Mouse (Mus musculus): ENCODE measurements around the gene Tube1. TPM values are rescaled to one million over a fixed set of nuclear protein-coding genes. Genes with fewer than 3 reads are reported as not detected.

Tube1 gene
- polyA plus RNA-seq, 1 experiment from 2014 or later: 20.5 TPM

DNA sequence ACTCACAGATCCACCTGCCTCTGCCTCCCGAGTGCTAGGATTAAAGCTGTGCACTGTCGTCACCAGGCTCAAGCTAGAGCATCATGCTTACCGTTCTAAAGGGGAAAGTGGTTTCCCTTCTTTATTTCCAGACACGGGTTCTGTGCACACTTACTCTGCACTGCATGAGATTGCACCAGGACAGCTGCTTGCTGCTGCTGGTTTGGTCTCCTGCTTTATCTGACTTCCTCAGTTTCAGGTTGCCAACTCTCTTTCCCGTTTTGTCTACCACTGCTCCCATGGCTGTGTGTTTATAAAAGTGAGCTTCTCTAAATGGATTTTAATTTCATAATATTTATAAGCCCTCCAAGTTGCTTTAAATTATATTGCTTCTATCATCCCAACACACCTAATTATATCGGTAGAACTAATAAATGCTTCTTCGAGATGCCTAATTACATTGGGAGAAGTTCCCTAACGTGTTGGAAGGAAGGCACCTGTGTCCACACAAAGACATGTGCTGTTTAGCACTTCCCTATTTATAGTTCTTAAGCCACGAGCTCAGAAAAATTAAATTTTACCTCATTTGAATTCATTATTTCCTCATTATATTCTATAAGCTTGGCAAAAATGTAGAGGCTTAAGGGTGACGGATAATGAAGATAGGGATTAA is 24.8 kb upstream of the Tube1 start:
- no peak overlapping the region for H3K9ac ChIP-seq
- no peak overlapping the region for H3K4me3 ChIP-seq (ENCODE audit: low read depth, low read length)
- no peak overlapping the region for H3K4me2 ChIP-seq
- H3K9me3 ChIP-seq (ENCODE audit: low read depth, low read length): no peaks in the 10 kb centered on the region
- no peak overlapping the region for H3K27ac ChIP-seq (ENCODE audit: low read depth)
- no peak for ATAC-seq (ENCODE audit: insufficient read depth)
- DNase-seq: no peak
- WGBS: 50% methylated on average over 10 of the region's 10 CpGs
- H3K36me3 ChIP-seq (ENCODE audit: insufficient read depth): peaks cover 53% of the 10 kb centered on the region; the same call in 1 of the 2 replicates
- no peaks in the 10 kb centered on the region for H3K4me1 ChIP-seq (ENCODE audit: insufficient read depth)
- no peaks in the 10 kb centered on the region for H3K27me3 ChIP-seq (ENCODE audit: insufficient read depth, low read length)
- no peak for TF ChIP-seq CTCF (IDR thresholded peaks at IDR 0.05; ENCODE audit: low read depth)

DNA sequence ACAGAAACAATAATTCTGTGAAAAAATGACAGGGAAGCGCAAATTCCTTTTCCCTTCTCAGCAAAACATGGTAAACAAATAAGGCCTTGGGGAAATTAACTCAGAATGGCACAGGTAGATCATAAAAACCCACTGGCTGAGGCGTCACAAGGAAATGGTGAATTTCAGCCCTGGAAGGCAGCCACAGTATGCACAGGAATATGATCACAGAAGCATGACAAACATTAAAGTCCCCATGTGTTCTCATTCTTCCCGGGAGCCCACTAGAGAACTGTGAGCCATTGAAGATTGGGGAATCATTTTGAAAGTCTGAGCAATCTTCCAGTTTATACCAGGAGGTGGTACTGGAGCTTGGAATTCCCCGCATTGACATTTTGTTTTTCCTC is 24.3 kb upstream of the Tube1 start:
- H3K9me3 ChIP-seq (ENCODE audit: low read depth, low read length): no peaks in the 10 kb centered on the region
- TF ChIP-seq CTCF (IDR thresholded peaks at IDR 0.05; ENCODE audit: low read depth): no peak
- WGBS: 48% methylated on average over 4 of the region's 4 CpGs
- H3K36me3 ChIP-seq (ENCODE audit: insufficient read depth): peaks cover 51% of the 10 kb centered on the region; the same call in 1 of the 2 replicates
- no peaks in the 10 kb centered on the region for H3K27me3 ChIP-seq (ENCODE audit: insufficient read depth, low read length)
- H3K4me3 ChIP-seq (ENCODE audit: low read depth, low read length): no peak overlapping the region
- H3K9ac ChIP-seq: no peak overlapping the region
- no peaks in the 10 kb centered on the region for H3K4me1 ChIP-seq (ENCODE audit: insufficient read depth)
- H3K4me2 ChIP-seq: no peak overlapping the region
- no peak for DNase-seq
- no peak overlapping the region for H3K27ac ChIP-seq (ENCODE audit: low read depth)
- ATAC-seq (ENCODE audit: insufficient read depth): no peak

DNA sequence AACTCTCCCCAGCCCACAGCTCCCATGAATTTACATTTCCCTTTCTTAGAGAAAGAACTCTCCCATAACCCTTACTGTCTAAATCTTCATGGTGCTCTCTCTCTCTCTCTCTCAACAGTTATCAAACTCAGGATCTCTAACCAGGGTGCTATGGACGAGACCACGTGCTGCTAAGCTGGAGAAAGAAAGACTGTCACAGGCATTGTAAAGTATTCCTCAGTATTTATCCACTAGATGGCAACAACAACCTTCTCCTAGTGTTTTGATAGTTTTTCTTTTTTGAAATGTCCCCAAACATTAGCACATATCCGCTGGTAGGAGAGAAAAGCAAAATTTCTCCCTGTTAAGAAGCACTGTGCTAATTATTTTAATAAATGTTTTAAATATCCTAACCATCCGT is 12.4 kb upstream of the Tube1 start:
- Histone ChIP-seq H3K4me2 (no peak overlapping the region), H3K4me3 (ENCODE audit: low read depth, low read length) (no peak overlapping the region), H3K9ac (no peak overlapping the region), H3K27ac (ENCODE audit: low read depth) (no peak overlapping the region), H3K36me3 (ENCODE audit: insufficient read depth) (no peaks in the 10 kb centered on the region), H3K9me3 (ENCODE audit: low read depth, low read length) (no peaks in the 10 kb centered on the region), H3K27me3 (ENCODE audit: insufficient read depth, low read length) (no peaks in the 10 kb centered on the region), H3K4me1 (ENCODE audit: insufficient read depth) (no peaks in the 10 kb centered on the region)
- peak; percentile 62 for DNase-seq
- no peak for ATAC-seq (ENCODE audit: insufficient read depth)
- peak; percentile 52 for TF ChIP-seq CTCF (IDR thresholded peaks at IDR 0.05; ENCODE audit: low read depth)
- 31% methylated on average over 4 of the region's 4 CpGs for WGBS

DNA sequence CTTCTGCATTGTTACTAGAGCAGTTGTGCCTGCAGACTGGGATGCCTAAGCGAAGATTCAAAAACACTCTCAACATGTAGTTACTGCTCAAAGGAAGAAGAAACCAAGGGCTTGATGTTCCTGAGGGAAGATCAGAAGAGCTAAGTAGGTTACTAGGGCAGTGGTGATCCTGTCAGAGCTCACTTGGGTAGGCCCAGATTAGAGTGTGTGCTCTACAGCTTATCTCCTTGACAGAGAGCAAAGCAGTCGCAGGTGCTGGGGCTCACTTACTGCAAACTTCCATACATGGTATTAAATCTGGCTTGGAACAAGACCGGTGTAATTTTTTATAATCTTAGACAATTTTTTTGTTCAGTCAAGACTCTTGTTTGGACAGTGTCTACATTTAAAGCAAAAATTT is 4.0 kb downstream of the Tube1 start:
- no peaks in the 10 kb centered on the region for H3K9me3 ChIP-seq (ENCODE audit: low read depth, low read length)
- H3K36me3 ChIP-seq (ENCODE audit: insufficient read depth): peaks cover 43% of the 10 kb centered on the region
- no peak overlapping the region for H3K4me2 ChIP-seq
- no peak for TF ChIP-seq CTCF (IDR thresholded peaks at IDR 0.05; ENCODE audit: low read depth)
- H3K27ac ChIP-seq (ENCODE audit: low read depth): no peak overlapping the region
- no peaks in the 10 kb centered on the region for H3K27me3 ChIP-seq (ENCODE audit: insufficient read depth, low read length)
- H3K4me1 ChIP-seq (ENCODE audit: insufficient read depth): no peaks in the 10 kb centered on the region; the same call in 1 of the 2 replicates
- WGBS: 84% methylated on average over 3 of the region's 3 CpGs
- ATAC-seq (ENCODE audit: insufficient read depth): no peak
- no peak overlapping the region for H3K9ac ChIP-seq
- H3K4me3 ChIP-seq (ENCODE audit: low read depth, low read length): no peak overlapping the region
- DNase-seq: no peak

DNA sequence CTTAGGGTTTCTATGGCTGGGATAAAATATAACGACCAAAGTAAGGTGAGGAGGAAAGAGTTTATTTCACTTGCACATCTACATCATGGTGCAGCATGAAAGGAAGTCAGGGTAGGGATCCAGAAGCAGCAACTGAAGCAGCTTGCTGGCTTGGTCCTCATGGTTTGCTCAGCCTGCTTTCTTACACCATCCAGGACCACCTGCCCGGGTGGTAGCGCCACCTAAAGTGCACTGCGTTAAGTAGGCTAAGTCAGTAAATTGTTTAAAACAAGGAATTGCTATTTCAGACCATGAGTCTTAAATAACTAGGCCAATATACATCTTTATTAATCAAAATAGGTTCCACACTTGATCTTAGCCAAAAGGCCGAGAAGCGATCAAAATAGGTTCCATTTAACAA is 5.0 kb downstream of the Tube1 start:
- Histone ChIP-seq H3K4me1 (ENCODE audit: insufficient read depth) (no peaks in the 10 kb centered on the region; the same call in 1 of the 2 replicates), H3K27me3 (ENCODE audit: insufficient read depth, low read length) (no peaks in the 10 kb centered on the region), H3K9ac (no peak overlapping the region), H3K27ac (ENCODE audit: low read depth) (no peak overlapping the region), H3K9me3 (ENCODE audit: low read depth, low read length) (no peaks in the 10 kb centered on the region), H3K4me2 (no peak overlapping the region), H3K4me3 (ENCODE audit: low read depth, low read length) (no peak overlapping the region), H3K36me3 (ENCODE audit: insufficient read depth) (peaks cover 51% of the 10 kb centered on the region)
- ATAC-seq (ENCODE audit: insufficient read depth): no peak
- DNase-seq: no peak
- WGBS: 86% methylated on average over 6 of the region's 6 CpGs
- no peak for TF ChIP-seq CTCF (IDR thresholded peaks at IDR 0.05; ENCODE audit: low read depth)

DNA sequence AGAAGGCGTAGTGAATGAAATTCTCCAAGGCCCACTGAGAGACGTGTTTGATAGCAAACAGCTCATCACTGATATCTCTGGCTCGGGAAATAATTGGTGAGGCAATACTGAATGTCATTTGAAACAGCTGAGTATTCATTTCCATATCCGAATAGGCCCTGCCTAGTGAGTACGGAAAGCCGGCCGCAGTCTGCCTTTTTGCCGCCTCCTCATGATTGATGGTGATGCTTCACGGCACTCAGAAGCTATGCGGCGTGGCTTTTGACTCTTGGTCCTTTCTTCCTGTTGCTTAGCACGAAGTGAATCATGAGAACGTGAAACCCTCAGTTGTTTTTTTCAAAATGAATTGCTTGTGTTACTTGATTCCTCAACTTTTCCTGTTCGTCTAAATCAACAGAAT is 7.1 kb downstream of the Tube1 start:
- no peak for ATAC-seq (ENCODE audit: insufficient read depth)
- DNase-seq: no peak
- no peak overlapping the region for H3K9ac ChIP-seq
- H3K36me3 ChIP-seq (ENCODE audit: insufficient read depth): peaks cover 69% of the 10 kb centered on the region
- H3K9me3 ChIP-seq (ENCODE audit: low read depth, low read length): no peaks in the 10 kb centered on the region
- no peaks in the 10 kb centered on the region for H3K27me3 ChIP-seq (ENCODE audit: insufficient read depth, low read length)
- H3K4me3 ChIP-seq (ENCODE audit: low read depth, low read length): no peak overlapping the region
- 60% methylated on average over 14 of the region's 14 CpGs for WGBS
- H3K4me2 ChIP-seq: no peak overlapping the region
- no peak overlapping the region for H3K27ac ChIP-seq (ENCODE audit: low read depth)
- no peaks in the 10 kb centered on the region for H3K4me1 ChIP-seq (ENCODE audit: insufficient read depth)
- no peak for TF ChIP-seq CTCF (IDR thresholded peaks at IDR 0.05; ENCODE audit: low read depth)

DNA sequence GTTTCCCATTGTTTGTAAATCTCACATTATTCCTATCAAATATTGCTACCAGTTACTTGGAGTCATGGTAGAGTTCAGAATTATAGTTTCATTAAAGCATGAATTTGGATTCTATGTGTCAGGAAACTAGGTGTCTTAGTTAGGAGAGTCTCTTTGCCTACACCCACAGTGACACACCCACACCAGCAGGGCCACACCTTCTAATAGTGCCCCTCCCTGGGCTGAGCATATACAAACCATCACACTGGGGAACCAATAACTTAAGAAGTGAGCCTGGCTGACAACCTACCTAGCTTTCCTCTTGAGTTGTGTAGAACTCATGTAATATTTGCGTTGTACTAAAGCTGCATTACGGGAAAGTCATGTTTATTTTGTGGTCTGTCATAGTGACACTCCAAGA is 7.6 kb downstream of the Tube1 start:
- 85% methylated on average over 2 of the region's 2 CpGs for WGBS
- H3K36me3 ChIP-seq (ENCODE audit: insufficient read depth): peaks cover 75% of the 10 kb centered on the region
- ATAC-seq (ENCODE audit: insufficient read depth): no peak

More for the DNA sequence above, 7.6 kb downstream of the Tube1 start:
- Histone ChIP-seq H3K4me1 (ENCODE audit: insufficient read depth) (no peaks in the 10 kb centered on the region), H3K9me3 (ENCODE audit: low read depth, low read length) (no peaks in the 10 kb centered on the region), H3K27me3 (ENCODE audit: insufficient read depth, low read length) (no peaks in the 10 kb centered on the region), H3K9ac (no peak overlapping the region), H3K4me2 (no peak overlapping the region), H3K27ac (ENCODE audit: low read depth) (no peak overlapping the region), H3K4me3 (ENCODE audit: low read depth, low read length) (no peak overlapping the region)
- no peak for TF ChIP-seq CTCF (IDR thresholded peaks at IDR 0.05; ENCODE audit: low read depth)
- DNase-seq: no peak

All from lung, embryonic 14.5 days (tissue).